Mouse (Mus musculus) urinary bladder, postnatal 14 days (tissue): Measurements from ENCODE around the gene Ifitm10.
"Not testable (repeated sequence)": the region's sequence is repeated elsewhere in the genome, so short reads cannot be mapped to it uniquely, and the experiment has no call there.

Source experiments
- DNase-seq: peaks from one replicate; pipeline ENCODE4 v3.0.0; 2021; ENCODE audit warnings: low spot score

The Ifitm10 gene

DNA sequence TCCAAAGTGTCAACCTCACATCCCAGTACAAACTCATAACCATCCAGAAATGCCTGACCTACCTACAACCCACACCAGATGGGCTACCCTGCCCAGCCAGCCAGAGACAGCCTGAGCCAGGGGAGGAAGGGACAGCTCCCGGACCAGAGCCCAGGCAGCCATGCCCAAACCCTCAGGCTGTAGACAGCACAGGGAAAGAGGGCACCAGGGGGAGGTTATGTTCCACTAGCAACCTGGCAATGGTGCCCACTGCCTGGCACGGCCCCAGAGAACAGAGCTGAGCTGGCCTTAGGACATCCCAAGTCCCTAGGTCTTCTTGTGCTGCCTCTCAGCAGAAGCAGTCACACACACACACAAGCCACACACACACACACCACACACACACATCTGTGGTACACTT, 4.7 kb downstream of the Ifitm10 start:
- no peak for DNase-seq

DNA sequence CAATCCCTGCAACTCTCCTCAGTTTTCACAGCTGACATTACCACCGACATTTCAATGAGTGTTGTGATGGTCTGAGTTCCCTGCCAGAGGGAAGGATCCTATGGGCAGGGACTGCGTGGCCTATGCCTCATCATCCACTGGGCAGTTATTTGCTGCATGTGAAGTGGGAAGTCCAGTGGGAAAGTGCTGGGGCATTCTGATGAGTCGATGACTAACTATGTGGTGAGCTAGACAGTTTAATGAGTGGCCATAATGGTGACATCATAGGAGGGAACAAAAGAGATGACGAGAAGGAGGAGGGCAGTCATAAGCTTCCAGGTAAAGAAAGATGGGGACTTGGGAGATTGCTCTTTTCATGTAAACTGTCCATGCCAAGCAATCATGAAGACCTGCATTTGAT, 10.4 kb downstream of the Ifitm10 start:
- no peak for DNase-seq

DNA sequence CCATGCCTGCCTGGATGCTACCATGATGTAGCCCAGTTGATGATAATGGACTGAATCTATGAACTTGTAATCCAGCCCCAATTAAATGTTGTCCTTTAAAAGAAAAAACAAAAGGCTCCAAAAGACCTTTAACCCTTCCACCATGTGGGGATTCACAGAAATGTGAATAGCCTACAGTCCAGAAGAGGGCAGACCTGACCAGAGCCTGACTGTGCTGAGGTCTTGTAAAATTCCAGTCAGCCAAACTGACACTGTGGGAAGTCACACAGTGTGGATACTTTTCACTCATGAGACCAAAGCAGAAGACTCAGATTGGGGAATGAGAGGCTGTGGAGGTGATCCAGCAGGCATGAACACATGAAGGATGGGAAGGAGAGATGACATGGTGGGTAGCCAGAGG, 12.8 kb downstream of the Ifitm10 start:
- DNase-seq: no peak

DNA sequence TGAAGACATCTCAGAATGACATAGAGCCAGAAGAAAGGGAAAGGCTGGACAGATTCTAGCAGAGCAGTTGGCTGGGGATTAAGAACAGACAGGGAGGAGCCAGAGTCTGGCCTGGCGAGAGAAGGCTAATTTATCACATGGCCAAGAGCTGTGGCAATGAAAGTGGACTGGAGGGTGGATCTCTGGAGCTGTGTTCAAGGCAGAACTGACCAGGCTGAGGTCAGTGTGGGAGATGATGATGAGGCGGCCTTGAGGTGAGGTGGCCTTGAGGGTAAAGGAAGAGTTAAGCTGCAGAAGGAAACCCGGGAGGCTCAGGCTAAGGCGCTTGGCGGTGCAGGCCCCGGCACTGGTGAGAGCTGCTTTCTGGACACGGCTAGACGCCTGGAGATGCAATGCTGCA, 14.4 kb downstream of the Ifitm10 start:
- DNase-seq: no peak

DNA sequence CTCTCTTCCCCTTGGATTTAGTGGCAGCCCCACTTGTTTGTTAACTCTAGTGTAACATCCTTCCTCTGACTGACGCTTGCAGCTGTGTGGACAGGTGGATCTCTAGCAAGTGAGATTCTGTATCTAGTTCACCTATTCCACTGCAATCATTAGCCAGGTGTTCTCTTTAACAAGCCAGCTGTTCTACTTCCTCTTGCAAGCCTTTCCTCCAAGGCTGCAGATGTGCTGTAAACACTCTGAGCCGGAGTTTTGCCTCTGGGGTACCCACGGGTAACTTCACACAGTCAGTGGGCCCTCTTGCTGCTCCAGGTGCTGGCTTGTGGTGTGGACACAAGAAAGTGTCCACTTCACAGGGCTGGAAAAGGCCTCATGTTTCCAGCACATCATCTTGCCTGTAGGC, 16.0 kb downstream of the Ifitm10 start:
- no peak for DNase-seq

DNA sequence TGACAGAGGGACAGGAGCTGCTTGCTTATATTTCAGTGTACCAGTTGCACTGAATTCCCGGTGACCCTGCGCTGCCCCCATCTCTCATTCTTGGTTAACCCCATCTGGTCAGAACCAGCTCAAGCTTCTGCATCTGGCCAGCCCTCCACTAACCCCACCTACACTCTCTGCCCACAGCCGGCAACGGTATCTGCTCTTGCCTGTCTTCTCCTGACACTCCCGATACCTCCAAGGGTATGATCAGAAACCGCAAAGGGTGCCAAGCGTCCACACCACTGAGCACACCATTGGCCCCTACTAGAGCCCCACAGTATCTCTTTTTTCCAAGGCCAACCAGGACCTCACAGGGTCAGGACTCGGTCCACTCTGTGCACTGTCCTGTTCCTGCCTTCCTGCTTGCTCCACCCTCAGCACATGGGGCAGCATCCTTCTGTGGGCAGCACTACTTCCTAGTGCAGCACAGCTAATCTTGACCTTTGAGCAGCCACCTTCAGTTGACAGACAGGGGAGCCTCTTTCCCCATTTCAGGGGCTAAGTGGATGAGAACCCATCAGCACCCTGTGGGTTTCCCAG, 18.8 kb downstream of the Ifitm10 start:
- DNase-seq: no peak

DNA sequence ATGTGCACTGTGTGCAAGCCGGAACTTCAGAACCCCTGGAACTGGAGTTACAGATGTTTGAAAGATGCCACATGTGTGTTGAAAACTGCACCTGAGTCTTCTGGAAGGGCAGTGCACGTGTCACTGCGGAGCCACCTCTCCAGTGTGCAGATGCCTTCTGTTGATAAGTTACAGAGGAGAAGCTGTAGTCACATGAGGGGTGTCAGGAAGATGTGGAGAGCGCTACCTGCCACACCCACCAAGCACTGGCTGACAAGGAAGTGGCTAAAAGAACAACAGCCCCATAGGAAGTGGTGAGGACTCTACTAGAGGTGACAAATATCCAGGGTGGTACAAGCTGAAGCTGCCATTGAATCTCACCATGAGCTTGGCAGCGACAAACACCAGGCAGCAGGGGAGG, 19.7 kb downstream of the Ifitm10 start:
- DNase-seq: no peak

DNA sequence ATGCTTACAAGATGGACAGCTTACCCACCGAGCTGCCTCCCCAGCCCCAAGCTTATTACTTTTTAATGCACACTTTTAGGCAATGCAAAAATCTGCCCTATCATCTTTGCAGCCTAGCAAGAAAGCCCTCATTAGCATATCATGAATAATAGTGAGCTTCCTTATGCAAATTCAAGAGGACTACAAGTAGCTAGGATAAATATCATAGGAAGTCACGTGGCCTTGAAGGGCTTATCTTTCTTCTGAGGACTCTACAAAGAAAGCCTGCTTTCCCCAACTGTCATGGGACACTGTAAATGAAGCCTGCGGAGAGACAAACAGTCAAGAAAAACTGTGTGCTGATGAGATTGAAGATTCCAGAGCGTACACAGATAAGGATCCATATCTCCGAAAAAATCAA, 22.0 kb downstream of the Ifitm10 start:
- DNase-seq: no peak

DNA sequence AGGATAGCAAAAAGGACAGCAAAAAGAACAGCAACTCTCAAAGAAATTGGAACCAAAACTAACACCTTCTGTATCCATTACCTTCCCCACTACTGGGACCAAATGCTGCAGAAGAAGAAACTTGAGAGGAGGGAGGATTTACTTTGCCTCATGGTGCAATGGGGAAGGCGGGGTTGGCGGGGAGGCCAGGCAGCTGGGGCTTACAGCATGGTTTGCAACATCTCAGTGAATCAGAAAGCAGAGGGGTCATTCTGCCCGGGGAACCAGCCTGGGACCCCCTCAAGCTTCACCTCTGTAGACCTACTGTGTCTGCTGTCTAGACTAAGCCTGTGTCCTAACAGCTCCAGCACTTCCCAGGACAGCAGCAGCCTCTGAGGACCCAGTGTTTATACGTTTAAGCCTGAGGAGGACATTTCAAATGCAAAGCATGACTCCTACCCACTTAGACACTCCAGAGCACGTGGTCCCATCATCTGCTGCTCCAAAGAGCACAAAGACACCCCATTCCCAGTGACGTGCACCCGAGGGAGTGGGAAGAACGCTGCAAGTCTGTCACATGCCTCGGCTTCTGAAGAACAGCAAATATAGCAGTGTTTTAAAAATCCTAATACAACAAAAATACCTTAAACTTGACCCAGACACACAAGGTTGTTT, 24.1 kb downstream of the Ifitm10 start:
- DNase-seq: peak; percentile 32

DNA sequence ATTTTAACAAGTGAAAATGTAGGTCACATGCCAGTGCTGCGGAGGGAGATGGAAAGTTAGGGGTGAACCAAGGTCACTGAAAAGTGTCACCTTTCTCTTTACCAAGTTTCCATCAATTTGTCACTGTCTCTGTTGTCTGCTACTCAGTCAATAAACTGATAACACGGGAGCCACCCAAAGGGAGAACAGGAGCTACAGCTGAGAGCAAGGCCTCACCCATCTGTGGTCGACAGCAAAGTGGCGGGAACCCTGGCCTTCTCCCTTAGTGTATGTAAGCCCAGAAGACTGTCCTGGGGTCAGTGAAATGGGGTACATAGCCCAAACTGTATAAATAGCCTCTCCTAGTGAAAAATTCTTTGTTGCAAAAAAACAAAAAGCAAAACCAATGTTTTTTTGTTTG, 26.0 kb downstream of the Ifitm10 start:
- no peak for DNase-seq

DNA sequence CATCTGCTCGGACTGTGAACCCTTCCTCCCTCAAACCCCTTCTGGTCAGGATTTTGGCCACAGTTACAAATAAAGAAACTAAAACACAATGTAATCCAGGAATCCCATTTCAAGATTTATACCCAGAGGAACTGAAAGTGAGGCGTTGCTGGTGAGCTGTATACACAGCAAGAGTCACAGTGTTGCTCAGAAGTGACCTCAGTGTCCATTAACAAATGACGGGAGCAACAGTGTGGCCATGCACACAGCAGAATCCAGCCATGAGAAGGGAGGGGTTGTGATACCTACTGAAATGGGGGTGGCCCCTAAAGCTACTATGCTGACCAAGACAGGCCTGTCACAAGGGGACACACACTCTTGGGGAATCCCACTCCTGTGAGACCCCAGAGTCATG, 31.3 kb downstream of the Ifitm10 start:
- no peak for DNase-seq

DNA sequence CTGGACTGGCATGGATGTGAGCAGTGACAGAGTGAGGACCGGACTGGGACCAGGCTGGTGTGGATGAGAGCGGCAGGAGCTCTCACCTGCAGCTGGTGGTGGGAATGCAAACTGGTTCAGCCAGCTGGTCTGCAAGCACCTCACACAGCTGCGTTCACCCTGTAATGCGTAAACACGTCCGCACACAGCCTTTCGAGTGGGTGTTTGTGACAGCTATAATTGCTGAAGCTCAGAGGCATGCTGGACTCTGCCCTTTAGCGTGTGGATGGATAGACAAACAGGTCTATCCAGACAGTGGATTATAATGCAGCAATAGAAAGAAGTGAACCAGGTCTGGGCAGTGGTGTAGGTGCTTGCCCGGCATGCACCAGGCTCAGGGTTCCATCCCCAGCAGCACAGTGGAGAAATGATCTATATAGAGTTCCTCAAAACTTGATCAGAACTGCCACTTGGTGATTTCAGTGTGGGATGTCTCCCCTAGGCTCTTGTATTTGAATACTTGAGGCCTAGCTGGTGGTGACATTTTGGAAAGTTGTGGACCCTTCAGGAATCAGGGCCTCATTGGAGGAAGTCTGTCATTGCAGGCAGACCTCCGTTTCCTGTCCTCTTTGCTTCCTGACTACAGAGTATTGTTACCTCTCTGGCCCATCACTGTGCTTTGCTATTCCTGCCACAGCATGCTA, 31.8 kb downstream of the Ifitm10 start:
- DNase-seq: peak; percentile 65

DNA sequence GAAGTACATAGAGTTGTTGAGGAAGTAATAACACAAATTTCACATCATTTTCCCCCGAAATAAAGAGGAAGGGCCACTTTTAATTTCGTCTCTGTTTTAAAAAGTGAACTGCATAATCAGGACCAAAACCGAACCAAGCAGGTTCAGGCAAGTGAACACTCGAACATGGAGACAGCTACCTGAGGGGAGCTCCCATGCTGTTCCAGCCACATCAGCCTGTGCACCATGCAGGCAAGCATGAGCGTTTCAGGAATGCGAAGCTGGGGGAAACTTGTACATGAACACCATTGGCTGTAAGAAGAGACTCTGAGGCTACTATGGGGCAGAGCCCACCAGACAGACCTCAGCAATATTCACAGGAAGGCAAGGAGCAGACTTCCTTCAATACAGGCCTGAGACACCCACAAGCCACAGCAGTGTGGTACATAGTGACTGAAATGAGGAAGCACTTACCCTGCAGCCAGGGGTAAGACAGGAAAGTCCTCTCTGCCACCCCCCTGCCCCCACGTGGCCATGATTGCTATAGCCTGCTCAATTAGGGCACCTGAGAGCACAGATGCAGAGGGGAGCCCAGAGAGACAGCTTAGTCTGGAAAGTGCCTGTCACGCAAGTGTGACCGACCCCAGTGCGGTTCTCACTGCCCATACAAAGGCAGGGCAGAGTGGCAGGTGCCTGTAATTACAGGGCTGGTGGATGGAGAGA, 33.1 kb downstream of the Ifitm10 start:
- DNase-seq: peak; percentile 35

DNA sequence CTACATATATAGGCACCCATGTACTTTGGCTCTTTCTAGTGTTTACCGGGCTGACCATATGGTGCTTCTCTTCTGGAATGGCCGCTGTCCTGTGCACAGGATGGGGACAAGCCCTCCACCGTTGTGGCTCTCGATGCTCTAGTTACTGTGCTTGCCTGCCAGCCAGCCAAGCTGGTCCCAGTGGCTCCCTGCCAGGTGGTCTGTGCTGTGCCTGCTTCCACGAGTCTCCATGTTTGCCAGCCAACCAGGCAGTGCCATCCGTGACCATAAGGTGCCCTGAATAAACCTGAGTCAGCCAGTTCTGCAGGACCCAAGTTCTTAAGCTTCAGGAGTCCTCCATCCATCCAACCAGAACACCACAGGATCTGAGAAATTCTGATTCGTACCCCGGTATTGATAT, 38.4 kb downstream of the Ifitm10 start:
- no peak for DNase-seq

DNA sequence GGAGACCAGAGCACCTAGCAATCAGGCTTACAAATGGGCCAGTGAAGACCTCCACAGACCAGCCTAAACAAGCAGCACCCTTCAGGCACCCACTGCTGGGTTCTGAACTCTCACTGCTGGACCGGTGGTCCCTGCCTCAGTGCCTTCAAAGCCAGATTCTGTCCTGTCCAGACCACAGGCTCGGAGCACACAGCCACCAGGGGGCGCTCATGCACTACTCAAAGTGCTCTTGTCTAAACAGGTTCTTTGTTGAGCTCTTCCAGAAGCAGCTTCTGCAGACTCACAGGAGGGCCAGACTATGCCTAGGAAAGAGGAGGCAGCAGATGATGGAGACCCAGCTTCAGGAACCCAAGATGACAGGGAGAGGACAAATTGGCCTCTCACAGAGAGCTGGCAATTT, 39.3 kb downstream of the Ifitm10 start:
- DNase-seq: peak; percentile 92

DNA sequence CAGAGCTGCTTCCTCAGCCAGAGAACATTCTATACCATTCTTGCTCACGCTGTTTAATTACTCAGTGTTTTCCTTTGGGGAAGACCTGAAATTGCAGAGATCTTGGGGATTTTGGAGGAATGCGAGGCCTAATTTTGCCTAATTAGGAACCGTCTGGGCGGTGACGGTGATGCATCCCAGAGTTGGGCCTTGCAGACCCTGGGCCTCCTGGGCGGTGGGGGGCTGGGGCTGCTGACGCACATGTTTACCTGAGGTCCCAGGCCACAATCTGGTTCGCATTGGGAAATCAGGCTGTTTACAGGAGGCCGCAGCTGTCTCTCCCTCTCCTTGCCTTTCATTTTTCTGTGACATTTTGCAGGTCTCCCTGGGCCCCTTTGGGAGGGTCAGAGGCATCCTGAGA, 40.8 kb downstream of the Ifitm10 start:
- not testable (repeated sequence) for DNase-seq

DNA sequence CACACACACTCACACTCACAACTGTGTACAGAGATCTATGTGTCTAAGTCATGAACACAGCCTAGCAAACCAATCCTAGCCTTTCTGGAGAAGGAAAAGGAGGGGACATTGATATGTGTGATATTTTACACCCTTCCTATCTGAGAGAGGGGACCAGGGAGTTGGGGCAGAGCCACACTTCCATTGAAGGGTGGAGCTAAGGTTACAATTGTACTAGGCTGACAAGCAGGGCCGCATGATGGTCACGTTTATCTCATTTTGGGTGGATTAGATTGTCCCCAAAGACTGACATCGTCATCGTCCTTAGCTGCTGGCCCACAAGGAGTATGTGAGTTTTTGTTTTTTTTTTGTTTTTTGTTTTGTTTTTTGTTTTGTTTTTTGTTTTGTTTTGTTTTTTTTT, 42.3 kb downstream of the Ifitm10 start:
- no peak for DNase-seq

DNA sequence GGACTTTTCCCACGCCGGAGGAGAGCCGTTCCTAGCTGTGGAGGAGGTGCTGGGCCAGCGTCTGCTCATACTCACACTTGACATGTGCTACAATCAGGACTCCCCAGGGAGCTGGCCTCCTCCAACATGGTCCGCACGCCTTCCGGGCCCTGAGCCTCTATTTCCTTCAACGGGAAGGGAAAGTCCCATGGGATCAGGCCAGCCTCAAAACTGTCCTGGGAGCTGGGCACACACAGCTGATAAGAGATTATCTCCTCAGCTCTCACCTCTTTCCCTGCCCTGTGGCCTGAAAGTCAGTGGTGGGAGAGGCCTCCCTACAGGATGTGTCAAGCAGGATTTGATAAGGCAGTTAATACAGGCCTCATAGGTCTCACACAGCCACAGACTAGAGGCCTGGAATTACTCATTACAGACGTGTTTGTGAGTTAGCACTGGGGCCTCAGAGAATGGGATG, 43.3 kb downstream of the Ifitm10 start:
- no peak for DNase-seq

DNA sequence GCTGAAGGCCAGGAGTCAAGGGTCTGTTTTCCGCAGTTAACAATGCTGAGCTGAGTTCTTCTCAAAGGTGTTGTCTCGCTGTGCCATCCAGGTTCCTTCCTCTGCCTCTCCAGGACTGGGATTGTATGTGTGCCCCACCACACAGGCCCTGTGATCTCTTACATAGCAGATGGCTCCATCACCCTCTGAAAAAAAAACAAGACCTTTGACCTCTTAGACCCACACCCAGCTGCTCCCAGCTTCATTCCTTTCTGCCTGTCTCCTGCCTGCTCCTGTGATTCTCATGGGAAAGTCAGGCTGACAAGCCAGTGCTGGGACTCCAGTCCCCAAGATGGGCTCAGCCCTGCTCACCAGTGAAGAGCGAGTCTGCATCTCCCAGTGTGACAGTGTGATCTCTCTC, 45.0 kb downstream of the Ifitm10 start:
- DNase-seq: no peak

DNA sequence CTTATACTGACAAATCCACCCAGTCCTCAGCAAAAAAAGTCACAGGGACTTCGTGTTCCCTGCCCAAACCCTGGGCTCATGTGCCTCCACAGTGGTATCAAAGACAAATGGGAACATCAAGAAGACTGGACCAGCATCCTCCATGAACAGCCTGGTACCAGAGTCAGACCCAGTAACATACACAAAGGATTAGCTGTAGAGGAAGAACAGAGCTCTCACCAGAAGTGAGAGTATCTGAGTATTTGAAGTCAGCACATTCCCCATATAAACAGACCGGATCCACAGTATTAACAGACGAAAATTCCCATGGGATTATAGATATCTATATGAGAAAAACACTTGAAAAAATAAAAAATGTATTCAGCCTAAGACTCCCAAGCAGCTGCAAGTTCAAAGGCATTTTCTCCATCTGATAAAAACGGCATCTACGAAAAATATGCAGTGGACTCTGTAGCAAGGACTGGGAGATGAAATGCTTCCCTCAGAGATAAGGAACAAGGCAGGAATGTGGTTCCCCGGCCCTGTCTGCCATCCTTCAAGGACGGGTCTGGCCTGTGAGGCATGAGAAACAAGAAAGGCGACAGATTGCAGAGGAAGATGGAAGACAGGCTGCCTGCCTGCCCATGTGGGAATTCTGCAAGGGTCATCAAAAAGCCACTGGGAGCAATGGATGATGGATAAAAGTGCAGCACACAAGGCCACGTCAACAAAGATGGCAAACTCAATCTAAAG, 46.7 kb downstream of the Ifitm10 start:
- DNase-seq: peak; percentile 48

DNA sequence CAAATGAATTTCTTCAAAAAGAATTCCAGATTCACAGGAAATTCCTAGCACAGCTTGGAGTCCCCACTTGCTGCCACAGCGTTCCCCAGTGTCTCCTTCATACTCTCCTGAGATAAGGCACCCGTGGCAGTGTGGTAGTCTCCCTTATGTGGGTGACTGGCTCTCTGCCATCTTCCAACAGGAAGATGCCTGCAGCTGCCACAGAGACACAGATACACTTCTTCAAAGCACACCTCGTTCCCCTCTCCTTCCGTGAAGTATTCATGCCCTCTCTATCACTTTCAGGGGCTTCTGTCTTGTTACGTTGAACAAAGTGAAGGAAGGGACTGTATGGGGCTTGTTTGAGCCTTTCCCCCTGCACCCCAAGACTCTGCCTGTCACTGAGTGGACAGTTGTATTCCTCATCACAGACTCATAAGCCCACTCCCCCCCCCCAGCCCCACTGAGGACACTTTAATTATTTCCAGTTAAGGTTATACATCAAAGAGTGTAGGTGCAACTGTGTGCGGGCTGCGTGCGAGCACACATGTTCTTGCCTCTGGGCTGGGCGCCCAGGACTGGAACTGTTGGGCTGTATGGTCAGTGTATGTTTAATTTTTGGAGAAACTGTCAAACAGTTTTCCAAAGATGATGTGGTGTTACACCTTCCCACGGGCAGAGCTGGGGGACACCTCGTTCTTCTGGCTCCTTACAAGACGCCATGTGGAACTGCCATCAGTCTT, 50.0 kb downstream of the Ifitm10 start:
- DNase-seq: no peak

DNA sequence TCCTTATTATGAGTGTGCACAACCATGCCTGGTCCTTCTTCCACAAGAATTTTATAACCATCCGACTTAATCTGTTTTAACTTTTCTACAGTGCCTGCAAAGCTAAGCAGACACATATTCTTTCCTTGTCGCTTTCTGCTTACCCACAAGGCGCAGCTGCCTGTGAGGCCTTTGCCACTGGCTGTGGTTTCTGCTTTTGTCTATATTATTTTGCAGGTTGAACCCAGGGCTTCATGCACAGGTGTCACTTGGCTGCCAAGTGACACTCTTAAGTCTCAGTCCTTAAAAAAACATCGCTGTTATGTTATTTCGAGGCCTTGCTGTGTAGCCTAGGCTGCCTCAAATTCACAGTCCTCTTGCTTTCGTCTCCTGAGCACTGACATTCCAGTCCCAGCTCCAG, 50.9 kb downstream of the Ifitm10 start:
- DNase-seq: no peak
